Mouse (Mus musculus): ENCODE data around the gene Med15.
"Not testable (repeated sequence)": the region's sequence is repeated elsewhere in the genome, so short reads cannot be mapped to it uniquely, and the experiment has no call there.

The Med15 gene

GRCm38 (mm10) chr16:17732841-17733340 is at the start of gene Med15:
Med15 (minus strand) TSS chr16:17732891.
- DNase-seq (ENCODE audit: low spot score): no peak

- no peak for DNase-seq (ENCODE audit: low spot score)
Measured at GRCm38 (mm10) chr16:17779692-17780091, 47.0 kb upstream of the Med15 start.

GRCm38 (mm10) chr16:17778223-17778622 is 45.5 kb upstream of the Med15 start:
- no peak for DNase-seq (ENCODE audit: low spot score)

GRCm38 (mm10) chr16:17776828-17777227 is 44.1 kb upstream of the Med15 start:
- DNase-seq (ENCODE audit: low spot score): no peak

GRCm38 (mm10) chr16:17771117-17771865 is 38.6 kb upstream of the Med15 start:
- DNase-seq (ENCODE audit: low spot score): no peak

- no peak for DNase-seq (ENCODE audit: low spot score)
Measured at GRCm38 (mm10) chr16:17768834-17769233, 36.1 kb upstream of the Med15 start.

GRCm38 (mm10) chr16:17764108-17764511 is 31.4 kb upstream of the Med15 start:
- no peak for DNase-seq (ENCODE audit: low spot score)

GRCm38 (mm10) chr16:17761074-17761473 is 28.4 kb upstream of the Med15 start:
- peak; percentile 43 for DNase-seq (ENCODE audit: low spot score)

GRCm38 (mm10) chr16:17760657-17761056 is 28.0 kb upstream of the Med15 start:
- peak; percentile 80 for DNase-seq (ENCODE audit: low spot score)

GRCm38 (mm10) chr16:17759813-17760321 is 27.2 kb upstream of the Med15 start:
- peak; percentile 62 for DNase-seq (ENCODE audit: low spot score)

GRCm38 (mm10) chr16:17759344-17759773 is 26.7 kb upstream of the Med15 start, which contains the start of gene Klhl22:
Klhl22 (plus strand) TSS chr16:17759618.
- DNase-seq (ENCODE audit: low spot score): peak; percentile 94

GRCm38 (mm10) chr16:17758902-17759301 is 26.2 kb upstream of the Med15 start:
- DNase-seq (ENCODE audit: low spot score): no peak

- DNase-seq (ENCODE audit: low spot score): no peak
Measured at GRCm38 (mm10) chr16:17757756-17758155, 25.1 kb upstream of the Med15 start.

- DNase-seq (ENCODE audit: low spot score): no peak
Measured at GRCm38 (mm10) chr16:17753686-17754085, 21.0 kb upstream of the Med15 start.

GRCm38 (mm10) chr16:17753001-17753400 is 20.3 kb upstream of the Med15 start:
- DNase-seq (ENCODE audit: low spot score): no peak

- DNase-seq (ENCODE audit: low spot score): no peak
Measured at GRCm38 (mm10) chr16:17745067-17745466, 12.4 kb upstream of the Med15 start.

GRCm38 (mm10) chr16:17744536-17744935 is 11.8 kb upstream of the Med15 start:
- DNase-seq (ENCODE audit: low spot score): no peak

- no peak for DNase-seq (ENCODE audit: low spot score)
Measured at GRCm38 (mm10) chr16:17743279-17743678, 10.6 kb upstream of the Med15 start.

- no peak for DNase-seq (ENCODE audit: low spot score)
Measured at GRCm38 (mm10) chr16:17742810-17743209, 10.1 kb upstream of the Med15 start.

- DNase-seq (ENCODE audit: low spot score): no peak
Measured at GRCm38 (mm10) chr16:17740080-17740479, 7.4 kb upstream of the Med15 start.

- no peak for DNase-seq (ENCODE audit: low spot score)
Measured at GRCm38 (mm10) chr16:17736156-17736555, 3.5 kb upstream of the Med15 start.

- not testable (repeated sequence) for DNase-seq (ENCODE audit: low spot score)
Measured at GRCm38 (mm10) chr16:17734872-17735271, 2.2 kb upstream of the Med15 start.

- no peak for DNase-seq (ENCODE audit: low spot score)
Measured at GRCm38 (mm10) chr16:17733646-17734045, 955 bp upstream of the Med15 start.

GRCm38 (mm10) chr16:17732431-17732830 is 260 bp downstream of the Med15 start:
- DNase-seq (ENCODE audit: low spot score): no peak

Measured in testis, postnatal 14 days (tissue).